8 mouse cellular contexts compared by ENCODE assay signal in genomic region chr11:100472197-100472934, GRCm38 (mm10). TPM values are rescaled to one million over a fixed set of nuclear protein-coding genes. Genes with fewer than 3 reads are reported as not detected.
A peak's percentile ranks its signal among the peaks of the same experiment; 100 is the strongest.
DNase-seq lines count a peak whose midpoint lies in the region; ATAC-seq and TF ChIP-seq lines count a peak whose summit lies in the region.

TSS of gene Klhl11 (minus strand) at chr11:100472741.

- peaks cover 29% of the 10 kb centered on the region for H3K4me1 ChIP-seq in E14TG2a.4 (replicated peaks; ENCODE audit: low read depth, low read length)
- peaks cover 20% of the 10 kb centered on the region for H3K4me1 ChIP-seq in forebrain, embryonic 13.5 days
- H3K4me1 ChIP-seq in liver, postnatal 0 days (ENCODE audit: insufficient read depth) = peaks cover 19% of the 10 kb centered on the region
- peaks cover 17% of the 10 kb centered on the region for H3K4me1 ChIP-seq in neural tube, embryonic 14.5 days (ENCODE audit: control insufficient read depth, insufficient read depth, low read length)

- peak within 1 kb of the TSS; percentile 96 for H3K4me3 ChIP-seq in E14TG2a.4 (replicated peaks; ENCODE audit: low read length)
- peak within 1 kb of the TSS; percentile 96 for H3K4me3 ChIP-seq in forebrain, embryonic 13.5 days
- H3K4me3 ChIP-seq in liver, postnatal 0 days (ENCODE audit: low read depth, low read length) = peak within 1 kb of the TSS; percentile 91
- peak within 1 kb of the TSS; percentile 77 for H3K4me3 ChIP-seq in neural tube, embryonic 14.5 days (ENCODE audit: low read depth, low read length)

- DNase-seq in c-Kit-positive CD71-positive TER-119-positive erythroid progenitor cells, embryonic 14.5 days (ENCODE audit: low spot score) = peak; percentile 91
- peak; percentile 93 for DNase-seq in heart, postnatal 10 days
- peak; percentile 56 for DNase-seq in large intestine, adult 2 months (ENCODE audit: low read depth, low spot score)
- DNase-seq in liver, postnatal 0 days = peak; percentile 93
- DNase-seq in testis, postnatal 10 days (ENCODE audit: low spot score) = peak; percentile 91

- TF ChIP-seq CTCF in E14TG2a.4 (conservative IDR thresholded peaks at IDR 0.05; ENCODE audit: low read length) = peak; percentile 36
- TF ChIP-seq CTCF in liver, postnatal 0 days (IDR thresholded peaks at IDR 0.05; ENCODE audit: low read depth) = peak; percentile 92

- H3K27ac ChIP-seq in forebrain, embryonic 13.5 days = peak within 1 kb of the TSS; percentile 85
- peak within 1 kb of the TSS; percentile 79 for H3K27ac ChIP-seq in liver, postnatal 0 days (ENCODE audit: low read depth)
- H3K27ac ChIP-seq in neural tube, embryonic 14.5 days (ENCODE audit: low read depth, low read length) = peak within 1 kb of the TSS; percentile 85

- WGBS in forebrain, embryonic 13.5 days = under 1% methylated on average over 83 of the region's 83 CpGs
- under 1% methylated on average over 83 of the region's 83 CpGs for WGBS in large intestine, adult 2 months
- under 1% methylated on average over 80 of the region's 83 CpGs for WGBS in liver, postnatal 0 days (ENCODE audit: insufficient replicate concordance)
- under 1% methylated on average over 80 of the region's 83 CpGs for WGBS in neural tube, embryonic 14.5 days

- H3K36me3 ChIP-seq in E14TG2a.4 (ENCODE audit: insufficient read depth, low read length) = peaks cover 52% of the 10 kb centered on the region
- peaks cover 31% of the 10 kb centered on the region for H3K36me3 ChIP-seq in forebrain, embryonic 13.5 days (ENCODE audit: poor library complexity, severe bottlenecking)
- peaks cover 13% of the 10 kb centered on the region for H3K36me3 ChIP-seq in liver, postnatal 0 days (replicated peaks; ENCODE audit: insufficient read depth, low read length)
- H3K36me3 ChIP-seq in neural tube, embryonic 14.5 days (ENCODE audit: control insufficient read depth, insufficient read depth, low read length) = peaks cover 10% of the 10 kb centered on the region; the same call in 1 of the 2 replicates

- no peaks in the 10 kb centered on the region for H3K9me3 ChIP-seq in E14TG2a.4 (ENCODE audit: low read length)
- H3K9me3 ChIP-seq in forebrain, embryonic 13.5 days (replicated peaks) = no peaks in the 10 kb centered on the region
- no peaks in the 10 kb centered on the region for H3K9me3 ChIP-seq in liver, postnatal 0 days (ENCODE audit: low read length)
- no peaks in the 10 kb centered on the region for H3K9me3 ChIP-seq in neural tube, embryonic 14.5 days (ENCODE audit: control insufficient read depth, low read length)

- H3K27me3 ChIP-seq in E14TG2a.4 (ENCODE audit: insufficient read depth, low read length) = no peaks in the 10 kb centered on the region
- no peaks in the 10 kb centered on the region for H3K27me3 ChIP-seq in forebrain, embryonic 13.5 days
- no peaks in the 10 kb centered on the region for H3K27me3 ChIP-seq in liver, postnatal 0 days (ENCODE audit: insufficient read depth, low read length)
- H3K27me3 ChIP-seq in neural tube, embryonic 14.5 days (ENCODE audit: control insufficient read depth, insufficient read depth, low read length) = no peaks in the 10 kb centered on the region

- no peak for TF ChIP-seq EP300 in liver, postnatal 0 days (IDR thresholded peaks at IDR 0.05; ENCODE audit: low read depth)

- peak within 1 kb of the TSS; percentile 71 for H3K4me2 ChIP-seq in forebrain, embryonic 13.5 days
- peak within 1 kb of the TSS; percentile 87 for H3K4me2 ChIP-seq in liver, postnatal 0 days (ENCODE audit: low read depth, low read length)
- peak within 1 kb of the TSS; percentile 72 for H3K4me2 ChIP-seq in neural tube, embryonic 14.5 days (ENCODE audit: low read depth, low read length)

- intact Hi-C loops in heart, postnatal 10 days (cut with DNase I) = loop anchor here (1.0 to 2.0 kb wide), 2 partner anchors 46 to 110 kb away; no protein-coding TSS in a partner anchor

- H3K9ac ChIP-seq in forebrain, embryonic 13.5 days = peak within 1 kb of the TSS; percentile 94
- H3K9ac ChIP-seq in liver, postnatal 0 days (replicated peaks) = peak within 1 kb of the TSS; percentile 94
- H3K9ac ChIP-seq in neural tube, embryonic 14.5 days (replicated peaks; ENCODE audit: low read depth, low read length) = peak within 1 kb of the TSS; percentile 91

- ATAC-seq in forebrain, embryonic 13.5 days = peak; percentile 94
- ATAC-seq in liver, postnatal 0 days = peak; percentile 96
- peak; percentile 91 for ATAC-seq in neural tube, embryonic 14.5 days (ENCODE audit: low read depth)

RNA-seq across cellular contexts. Expression of gene Klhl11, which starts in this region (rescaled TPM):
- 12.1 and 12.2 TPM in 2 replicates for polyA plus RNA-seq in forebrain, embryonic 13.5 days (2015; fragmentation: Nextera tagmentation; extraction: Ambion mirVana)
- total RNA-seq in heart, postnatal 10 days (2021) = 10 to 100 TPM; 12.9 to 13.9 TPM
- polyA plus RNA-seq in large intestine, adult 2 months (2012; rRNA removed) = 1.2 and 2.5 TPM in 2 replicates
- polyA plus RNA-seq in liver, postnatal 0 days (2015; fragmentation: Nextera tagmentation; extraction: Ambion mirVana) = 0.88 and 1.3 TPM in 2 replicates
- 15.7 and 16.1 TPM in 2 replicates for polyA plus RNA-seq in neural tube, embryonic 14.5 days (2014; fragmentation: Nextera tagmentation; extraction: Ambion mirVana)

Comparison
In these comparisons a context has a peak if more than half of its experiments do, and no peak if none do; other contexts are left out.
1. Peak in every context shown above with its lines: DNase-seq, ATAC-seq, H3K4me3 ChIP-seq and H3K27ac ChIP-seq.